Comparison of ENCODE assay signal across 9 mouse cellular contexts in the genomic region with DNA sequence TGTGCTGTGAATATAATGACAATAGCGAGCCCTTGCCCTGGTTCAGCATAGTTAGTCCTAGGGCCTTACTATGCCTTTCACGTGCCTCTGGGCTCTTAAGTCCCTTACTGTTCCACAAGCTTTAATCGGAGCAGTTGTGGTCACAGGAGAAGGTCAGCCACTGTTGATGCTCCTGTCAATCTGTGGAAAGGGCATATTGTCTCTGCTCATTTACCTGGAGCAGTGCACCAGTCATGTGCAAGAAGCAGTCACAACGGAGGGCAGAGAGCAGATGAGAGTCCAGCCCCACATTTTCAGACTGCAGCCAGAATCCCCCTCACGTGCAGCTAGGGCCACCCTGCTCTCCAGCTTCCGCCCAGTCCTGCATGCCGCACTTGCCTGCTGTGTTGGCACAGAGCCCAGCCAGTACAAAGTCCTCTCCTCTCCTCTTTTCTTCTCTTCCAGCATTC.
DNase-seq lines count a peak whose midpoint lies in the region; ATAC-seq and TF ChIP-seq lines count a peak whose summit lies in the region.
"Had no signal": no experiment of that assay in that cellular context is flagged by ENCODE, and none has a peak within 500 bp of the region (broad histone marks: within the 10 kb centered on the region; RNA-seq: fewer than 3 reads in every experiment).

No protein-coding gene starts in this region.

- H3K4me2 ChIP-seq in intestine, postnatal 0 days (replicated peaks; ENCODE audit: low read depth) = no peak overlapping the region
- no peak overlapping the region for H3K4me2 ChIP-seq in liver, embryonic 15.5 days

- 10% methylated on average over 7 of the region's 7 CpGs for WGBS in intestine, postnatal 0 days
- WGBS in liver, embryonic 15.5 days (ENCODE audit: insufficient replicate concordance) = 52% methylated on average over 7 of the region's 7 CpGs

- H3K4me1 ChIP-seq in intestine, postnatal 0 days (replicated peaks; ENCODE audit: control insufficient read depth, insufficient read depth, low read length) = peaks cover 6% of the 10 kb centered on the region
- 0 out of 2 replicates have a peak, but pooled peaks cover 2% of the 10 kb centered on the region for H3K4me1 ChIP-seq in liver, embryonic 15.5 days (replicated peaks)
- H3K4me1 ChIP-seq: megakaryocyte, embryonic 14.5 days had no signal

- H3K9ac ChIP-seq in intestine, postnatal 0 days (ENCODE audit: low read depth, low read length) = no peak overlapping the region
- no peak overlapping the region for H3K9ac ChIP-seq in liver, embryonic 15.5 days

- no peak overlapping the region for H3K4me3 ChIP-seq in intestine, postnatal 0 days (ENCODE audit: low read depth, low read length)
- no peak overlapping the region for H3K4me3 ChIP-seq in liver, embryonic 15.5 days (replicated peaks)
- H3K4me3 ChIP-seq: megakaryocyte, embryonic 14.5 days had no signal

- no peak for TF ChIP-seq CTCF in intestine, postnatal 0 days (IDR thresholded peaks at IDR 0.05; ENCODE audit: low read depth)

- H3K36me3 ChIP-seq in intestine, postnatal 0 days (ENCODE audit: control insufficient read depth, insufficient read depth) = peaks cover 29% of the 10 kb centered on the region; the same call in 1 of the 2 replicates
- no peaks in the 10 kb centered on the region for H3K36me3 ChIP-seq in liver, embryonic 15.5 days (replicated peaks)

- H3K27ac ChIP-seq in intestine, postnatal 0 days (ENCODE audit: low read depth, low read length) = no peak overlapping the region
- peak overlapping the region; percentile 24; the same call in 1 of the 2 replicates for H3K27ac ChIP-seq in liver, embryonic 15.5 days (replicated peaks)

- H3K9me3 ChIP-seq in intestine, postnatal 0 days (ENCODE audit: control insufficient read depth) = no peaks in the 10 kb centered on the region
- H3K9me3 ChIP-seq in liver, embryonic 15.5 days (replicated peaks) = no peaks in the 10 kb centered on the region

- ATAC-seq in intestine, postnatal 0 days = peak; percentile 86
- ATAC-seq in liver, embryonic 15.5 days (ENCODE audit: insufficient read depth) = peak; percentile 74

- H3K27me3 ChIP-seq in intestine, postnatal 0 days (replicated peaks; ENCODE audit: control insufficient read depth, insufficient read depth, low read length) = no peaks in the 10 kb centered on the region
- no peaks in the 10 kb centered on the region for H3K27me3 ChIP-seq in liver, embryonic 15.5 days

- DNase-seq in adrenal gland, postnatal 14 days = peak; percentile 55
- DNase-seq in adrenal gland, adult 8-10 months = no peak
- peak; percentile 70 for DNase-seq in right cerebral cortex, postnatal 14 days
- DNase-seq in right cerebral cortex, postnatal 25 days = no peak
- peak; percentile 66 for DNase-seq in yolk sac, embryonic 10.5 days (ENCODE audit: low spot score)
- no peak for DNase-seq in layer of hippocampus, adult 8-10 months (ENCODE audit: low spot score in 2 of 2)

Comparison
In these comparisons a context has a peak if more than half of its experiments do, and no peak if none do; other contexts are left out.
1. DNase-seq: peak in adrenal gland, postnatal 14 days (single experiment), right cerebral cortex, postnatal 14 days (single experiment) and yolk sac, embryonic 10.5 days (single experiment); none in adrenal gland, adult 8-10 months (single experiment), right cerebral cortex, postnatal 25 days (single experiment) and layer of hippocampus, adult 8-10 months (0 of 2).